Mouse (Mus musculus) gastrocnemius, adult 8-10 months (tissue): ENCODE measurements around the gene 9130230L23Rik. TPM values are rescaled to one million over a fixed set of nuclear protein-coding genes. Genes with fewer than 3 reads are reported as not detected.

Experiments used
- DNase-seq, 2 experiments: peaks; one replicate each; pipeline ENCODE4 v3.0.0; 2022; ENCODE audit warnings: low spot score in 2 of 2
- microRNA-seq: library from miRNA; unstranded; fragments of <30 nt; microRNA quantifications from one replicate; pipeline ENCODE4 v1.2.0, GENCODE M21; 2022
- total RNA-seq, 4 experiments: library from RNA; stranded (reverse); gene quantifications; 2 replicates each; pipeline ENCODE4 v1.2.4; 2022

Gene 9130230L23Rik
- total RNA-seq, 4 experiments from 2014 or later, result 0.54 TPM; not detected in 3

GRCm38 (mm10) chr5:65954130-65955080, 49.7 kb downstream of the 9130230L23Rik start:
- DNase-seq, result no peak

GRCm38 (mm10) chr5:65951513-65951909, 52.6 kb downstream of the 9130230L23Rik start:
- DNase-seq, result no peak

GRCm38 (mm10) chr5:65950679-65951512, 53.2 kb downstream of the 9130230L23Rik start:
- no peak for DNase-seq

- no peak for DNase-seq
These were observed 53.8 kb downstream of the 9130230L23Rik start for GRCm38 (mm10) chr5:65950236-65950635.

- DNase-seq, result no peak
These were observed 54.3 kb downstream of the 9130230L23Rik start for GRCm38 (mm10) chr5:65949822-65950221.

GRCm38 (mm10) chr5:65941145-65941544, 62.9 kb downstream of the 9130230L23Rik start:
- DNase-seq, result no peak

GRCm38 (mm10) chr5:65937998-65938715, 65.9 kb downstream of the 9130230L23Rik start:
- peak; percentile 58 to 69 for DNase-seq

GRCm38 (mm10) chr5:65937011-65937726, 66.9 kb downstream of the 9130230L23Rik start:
- peak in 1 of 2 experiments; percentile 20 for DNase-seq

- DNase-seq, result no peak
These were observed 69.3 kb downstream of the 9130230L23Rik start, which contains the start of gene Chrna9 for GRCm38 (mm10) chr5:65934783-65935182. Gene Chrna9, plus strand, starts transcription at chr5:65934921.

GRCm38 (mm10) chr5:65933764-65934163, 70.3 kb downstream of the 9130230L23Rik start:
- no peak for DNase-seq

- DNase-seq, result no peak
These were observed 70.8 kb downstream of the 9130230L23Rik start for GRCm38 (mm10) chr5:65933258-65933657.

- DNase-seq, result no peak
These were observed 73.9 kb downstream of the 9130230L23Rik start for GRCm38 (mm10) chr5:65930171-65930570.

Small RNAs within 50 kb of the gene (microRNA-seq; reads per million reads assigned to microRNA genes)
- not detected for gene Gm25952

Other genes with a start within 250 kb of the 9130230L23Rik start
- 1 to 10 TPM; 2.6 to 4.5 (median 3.8) TPM for gene N4bp2, start 240.8 kb downstream of the 9130230L23Rik start, total RNA-seq
- under 1 TPM in 3 of 4 experiments, not detected in 1; 0.11 to 0.48 (median 0.29) TPM for gene Rhoh, start 143.1 kb downstream of the 9130230L23Rik start, total RNA-seq
- gene Chrna9, start 69.4 kb downstream of the 9130230L23Rik start, total RNA-seq, result 10 to 100 TPM in 1 of 4 experiments, 1 to 10 TPM in 3; 1.3 to 28.8 (median 6.5) TPM
- 1 to 10 TPM in 1 of 4 experiments, under 1 TPM in 3; 0.27 to 1.8 (median 0.63) TPM for gene Rbm47, start 168.8 kb upstream of the 9130230L23Rik start, total RNA-seq